In the genomic region with DNA sequence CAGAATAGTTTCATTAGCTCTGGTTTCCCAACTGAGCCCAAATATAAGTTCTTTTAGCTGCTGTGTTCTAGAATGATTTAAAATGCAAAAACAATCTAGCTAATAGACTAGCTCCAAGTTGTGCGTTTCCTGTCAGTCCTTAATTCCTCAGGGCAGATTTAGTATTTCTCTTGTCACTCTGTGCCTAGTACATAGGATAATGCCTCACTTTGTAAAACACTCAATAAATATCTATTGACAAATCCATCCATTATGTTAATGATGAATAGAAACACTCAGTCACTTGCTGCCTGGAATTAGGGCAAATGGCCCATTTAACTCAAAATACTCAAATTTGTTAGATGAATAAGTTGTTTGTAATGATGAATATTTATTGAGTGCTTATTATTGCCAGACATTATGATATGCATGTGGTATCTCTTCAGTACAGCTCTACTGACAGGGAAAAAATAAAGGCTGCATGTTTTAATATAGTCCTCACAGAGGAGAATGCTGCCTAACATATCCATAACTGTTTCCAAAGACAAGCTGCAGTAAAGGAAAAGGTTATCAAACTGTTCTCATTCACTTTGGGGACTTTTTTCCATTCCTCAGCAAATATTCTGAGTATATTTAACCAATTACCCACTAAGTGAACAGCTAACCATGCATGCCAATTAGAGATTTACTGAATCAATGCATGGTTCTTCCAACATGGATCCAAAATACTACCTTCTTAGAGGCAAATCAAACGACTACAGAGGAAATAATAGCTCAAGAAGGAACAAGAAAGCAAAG, we compare ENCODE assay signal across 27 mouse cellular contexts.
"Had no signal": no experiment of that assay in that cellular context is flagged by ENCODE, and none has a peak within 500 bp of the region (broad histone marks: within the 10 kb centered on the region; RNA-seq: fewer than 3 reads in every experiment).

No protein-coding gene starts in this region.

- H3K4me2 ChIP-seq: heart, embryonic 12.5 days; hindbrain, embryonic 12.5 days; hindbrain, embryonic 14.5 days; kidney, embryonic 15.5 days; limb, embryonic 12.5 days; liver, embryonic 11.5 days; liver, embryonic 13.5 days; liver, embryonic 15.5 days had no signal

- H3K36me3 ChIP-seq: heart, embryonic 10.5 days; heart, embryonic 12.5 days; hindbrain, embryonic 10.5 days; hindbrain, embryonic 12.5 days; kidney, embryonic 15.5 days; limb, embryonic 10.5 days; limb, embryonic 12.5 days; liver, embryonic 13.5 days; liver, embryonic 15.5 days had no signal

- H3K9ac ChIP-seq: heart, embryonic 12.5 days; hindbrain, embryonic 12.5 days; hindbrain, embryonic 14.5 days; kidney, embryonic 15.5 days; limb, embryonic 12.5 days; liver, embryonic 13.5 days; liver, embryonic 15.5 days had no signal

- H3K27ac ChIP-seq: gastrocnemius, adult 2 months; heart, embryonic 10.5 days; hindbrain, embryonic 10.5 days; hindbrain, embryonic 12.5 days; hindbrain, embryonic 14.5 days; kidney, embryonic 15.5 days; kidney, postnatal 0 days; limb, embryonic 10.5 days; limb, embryonic 12.5 days; liver, embryonic 13.5 days; liver, embryonic 15.5 days had no signal

- H3K9me3 ChIP-seq: heart, embryonic 10.5 days; heart, embryonic 12.5 days; hindbrain, embryonic 10.5 days; hindbrain, embryonic 12.5 days; kidney, embryonic 15.5 days; limb, embryonic 10.5 days; limb, embryonic 12.5 days; liver, embryonic 13.5 days; liver, embryonic 15.5 days had no signal

- H3K27me3 ChIP-seq: heart, embryonic 12.5 days; hindbrain, embryonic 12.5 days; limb, embryonic 12.5 days; liver, embryonic 13.5 days; liver, embryonic 15.5 days had no signal

- H3K4me3 ChIP-seq: gastrocnemius, adult 2 months; heart, embryonic 10.5 days; heart, embryonic 12.5 days; hindbrain, embryonic 10.5 days; hindbrain, embryonic 12.5 days; kidney, embryonic 15.5 days; limb, embryonic 10.5 days; limb, embryonic 12.5 days; liver, embryonic 13.5 days; liver, embryonic 15.5 days had no signal

- H3K4me1 ChIP-seq: heart, embryonic 10.5 days; heart, embryonic 12.5 days; hindbrain, embryonic 10.5 days; hindbrain, embryonic 12.5 days; kidney, embryonic 15.5 days; limb, embryonic 10.5 days; limb, embryonic 12.5 days; liver, embryonic 13.5 days; liver, embryonic 15.5 days had no signal

- DNase-seq: gastrocnemius, adult 2 months; gastrocnemius, postnatal 10 days; gastrocnemius, postnatal 25 days; heart, adult 18-20 months; heart, postnatal 10 days; heart, postnatal 4 days; kidney, adult 11 months; kidney, adult 2 months; kidney, adult 9 months; kidney, postnatal 14 days; kidney, postnatal 36 days; layer of hippocampus, postnatal 36 days; liver; liver, embryonic 13.5 days had no signal

- ATAC-seq: hindbrain, embryonic 16.5 days; intestine, embryonic 16.5 days had no signal
